Mouse (Mus musculus): ENCODE measurements around the gene Ssty1.
"Not testable (repeated sequence)": the region's sequence is repeated elsewhere in the genome, so short reads cannot be mapped to it uniquely, and the experiment has no call there.

The Ssty1 gene

GRCm38 (mm10) chrY:18088816-18089215 lies at the start of gene Ssty1:
TSS of gene Ssty1 (plus strand) at chrY:18089116.
- DNase-seq (ENCODE audit: low spot score in 2 of 2) = not testable (repeated sequence)

- not testable (repeated sequence) for DNase-seq (ENCODE audit: low spot score in 2 of 2)
These were observed 27.2 kb upstream of the Ssty1 start, which contains the start of gene Gm21764 for GRCm38 (mm10) chrY:18061712-18062111. TSS of gene Gm21764 (minus strand) at chrY:18061812.

All from frontal cortex, postnatal 36 days (tissue).